Mouse (Mus musculus) cerebellum, postnatal 25 days (tissue): ENCODE data around the gene Med10.

Source experiments
- DNase-seq, 2 experiments: peaks; one replicate each; pipeline ENCODE4 v3.0.0; 2021; ENCODE audit warnings: mixed read lengths in 2 of 2

The Med10 gene

DNA sequence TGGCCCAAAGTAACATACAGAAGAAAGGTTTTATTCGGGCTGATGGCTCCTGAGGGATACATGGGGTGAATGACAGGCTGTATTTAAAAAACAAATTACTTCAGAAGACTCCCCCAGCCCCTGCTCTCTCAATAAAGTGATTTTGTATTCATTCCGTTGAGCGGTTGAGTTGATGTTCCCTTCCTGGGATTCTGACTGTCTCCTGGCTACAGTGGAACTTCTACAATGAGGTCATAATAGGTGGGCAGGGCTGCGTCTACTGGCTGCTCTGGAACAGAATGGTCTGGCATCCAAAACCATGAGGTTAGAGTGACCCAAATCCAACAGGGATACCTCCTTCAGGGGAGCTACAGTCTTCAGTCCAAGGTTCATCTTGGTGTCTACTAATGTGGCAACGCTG lies at the start of gene Med10:
Gene Med10, plus strand, starts transcription at position 301 of the 400 bp plus-strand sequence.
- no peak for DNase-seq

DNA sequence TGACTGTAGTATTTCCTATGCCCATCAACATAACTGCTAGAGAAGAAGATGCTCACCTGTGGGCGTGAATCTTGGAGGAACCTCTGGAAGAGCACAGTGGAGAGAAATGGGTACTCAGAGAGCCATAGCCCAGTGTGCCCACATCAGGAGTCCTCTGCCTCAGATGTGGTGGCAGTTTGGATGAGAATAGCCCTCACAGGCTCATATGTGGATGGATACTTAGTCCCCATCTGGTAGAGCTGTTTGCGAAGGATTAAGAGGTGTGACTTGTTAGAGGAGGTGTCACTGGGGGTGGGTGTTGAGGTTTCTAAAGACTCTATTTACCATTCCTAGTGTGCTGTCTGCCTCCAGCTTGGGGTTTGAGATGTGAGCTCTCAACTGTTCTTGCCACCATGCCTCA lies 49.3 kb upstream of the Med10 start:
- DNase-seq, result no peak

DNA sequence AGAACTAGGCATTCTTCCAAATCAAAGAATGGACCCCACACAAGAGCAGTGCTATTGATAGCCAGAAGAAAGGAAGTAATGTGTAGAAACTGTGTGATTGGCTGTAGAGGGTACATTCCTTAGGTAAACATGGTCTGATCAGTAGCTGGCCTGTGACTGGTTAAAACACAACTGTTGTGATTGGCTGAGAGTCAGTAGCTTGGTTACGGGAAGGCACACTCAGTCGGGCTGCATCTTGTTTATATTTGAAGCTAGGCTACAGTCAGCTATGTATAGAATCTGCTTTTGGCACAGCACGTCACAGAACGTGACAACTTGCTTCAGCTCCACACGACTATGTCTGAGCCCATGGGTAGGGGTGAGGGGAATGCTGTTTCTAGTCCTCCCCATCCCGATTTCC lies 43.2 kb upstream of the Med10 start:
- DNase-seq, result no peak

- peak; percentile 86 to 91 for DNase-seq
Observed at GRCm38 (mm10) chr13:69761393-69761792, 40.8 kb upstream of the Med10 start.

DNA sequence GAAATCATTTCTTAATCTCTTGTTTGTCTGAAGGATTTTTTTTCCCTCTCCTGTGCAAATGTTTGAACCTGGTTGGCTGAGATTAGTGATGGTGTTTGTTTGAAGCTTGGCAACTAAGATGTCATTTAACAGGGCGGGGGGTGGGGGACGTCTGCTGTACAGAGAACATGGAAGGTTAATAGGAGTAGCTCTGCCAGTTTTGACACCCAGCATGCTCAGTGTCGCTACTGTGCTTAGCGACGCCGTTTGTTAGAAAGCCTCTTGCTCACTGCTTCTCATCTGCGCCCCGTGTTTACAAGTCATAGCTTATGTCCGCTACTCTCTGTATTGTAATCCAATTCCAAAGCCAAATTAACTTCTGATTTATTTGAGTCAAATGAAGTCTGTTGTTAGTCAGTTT lies 37.5 kb upstream of the Med10 start:
- no peak for DNase-seq

DNA sequence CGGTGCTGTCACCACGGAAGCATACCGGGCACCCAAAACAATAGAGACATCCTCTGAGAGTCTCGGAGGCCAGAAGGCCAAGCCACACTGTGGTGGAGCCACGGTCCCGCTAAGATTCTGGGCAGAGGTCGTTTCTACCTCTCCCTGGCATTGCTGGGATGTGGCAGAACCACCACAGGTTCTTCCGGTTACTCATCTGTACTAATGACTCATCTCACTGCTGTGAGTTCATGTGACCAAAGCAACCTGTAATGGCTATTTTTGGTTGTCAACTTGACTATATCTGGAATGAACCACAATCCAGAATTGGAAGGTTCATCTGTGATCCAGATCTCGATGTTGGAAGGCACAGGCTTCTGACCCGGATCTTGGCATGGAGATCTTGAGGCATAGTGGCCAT lies 34.0 kb upstream of the Med10 start:
- no peak for DNase-seq

- DNase-seq, result no peak
Observed at GRCm38 (mm10) chr13:69770538-69771456, 31.4 kb upstream of the Med10 start.

DNA sequence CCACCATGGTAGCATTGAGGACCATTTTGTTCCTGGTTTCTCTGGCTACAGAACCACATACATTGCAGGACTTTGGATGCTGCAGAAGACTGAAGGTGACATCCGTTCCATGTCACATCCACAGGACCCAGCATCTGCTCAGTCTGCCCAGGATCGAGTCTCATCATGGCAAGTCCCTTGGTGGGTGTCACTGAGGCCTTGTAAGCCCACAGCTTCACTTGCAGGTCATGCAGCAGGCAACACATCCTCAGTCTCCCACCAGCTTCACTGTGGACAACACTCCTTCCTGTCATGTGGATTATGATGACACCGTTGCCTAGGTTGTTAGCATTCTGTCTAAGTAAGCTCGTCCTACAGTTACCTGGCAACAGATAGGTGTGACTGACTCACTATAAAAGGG lies 29.8 kb upstream of the Med10 start:
- DNase-seq, result no peak

DNA sequence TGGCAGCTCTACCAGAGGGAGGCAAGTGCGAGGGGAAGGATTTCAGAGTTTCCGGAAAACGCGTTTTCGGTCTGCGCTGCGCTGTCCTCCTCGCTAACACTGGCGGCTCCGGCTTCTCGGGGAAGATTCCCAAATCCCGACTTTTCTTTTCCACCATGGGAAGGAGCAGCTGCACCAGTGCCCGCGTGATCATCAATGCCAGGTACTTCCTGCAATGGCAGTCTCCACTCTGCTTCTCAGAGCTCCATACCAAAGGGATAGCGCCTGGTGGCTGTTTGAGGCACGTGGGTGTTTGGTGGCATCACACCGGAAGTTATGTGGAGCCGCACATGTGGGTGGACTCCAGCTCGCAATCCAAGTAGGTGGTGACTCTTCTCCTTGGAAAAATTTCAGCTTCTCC lies 24.0 kb upstream of the Med10 start:
- DNase-seq, result no peak

DNA sequence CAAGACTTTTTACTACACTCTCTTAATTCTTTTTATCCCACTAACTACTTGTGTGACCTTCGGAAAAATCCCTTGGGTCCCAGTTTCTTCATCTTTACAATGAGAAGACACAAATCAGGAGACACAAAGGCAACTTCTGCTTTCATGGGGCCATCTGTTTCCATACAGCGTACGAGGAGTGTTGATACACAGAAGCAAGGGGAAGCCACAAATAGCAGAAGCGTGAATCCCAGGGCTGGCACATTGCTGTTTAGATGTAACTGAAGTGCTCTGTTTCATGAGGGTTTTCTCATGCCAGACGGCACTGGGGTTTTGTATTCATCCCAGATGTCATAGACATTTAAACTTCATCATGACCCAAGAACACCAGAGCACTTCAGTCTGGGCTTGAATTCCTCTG lies 13.5 kb upstream of the Med10 start:
- no peak for DNase-seq

DNA sequence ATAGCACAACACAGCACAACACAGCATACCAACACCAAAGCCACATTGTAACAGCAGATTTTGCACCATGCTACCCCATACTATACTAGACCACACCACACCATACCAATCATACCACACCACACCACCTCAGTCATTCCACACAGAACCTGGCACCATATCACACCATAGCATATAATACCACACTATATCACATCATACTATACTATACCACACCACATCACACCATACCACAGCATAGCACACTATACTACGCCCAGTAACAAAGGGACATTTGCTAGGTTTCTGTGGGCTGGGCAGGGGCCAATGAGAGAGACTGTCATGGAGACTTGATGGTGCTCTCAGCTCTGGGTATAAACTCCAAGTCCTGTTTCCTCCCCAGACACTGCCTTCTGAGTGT lies 10.4 kb upstream of the Med10 start:
- no peak for DNase-seq

DNA sequence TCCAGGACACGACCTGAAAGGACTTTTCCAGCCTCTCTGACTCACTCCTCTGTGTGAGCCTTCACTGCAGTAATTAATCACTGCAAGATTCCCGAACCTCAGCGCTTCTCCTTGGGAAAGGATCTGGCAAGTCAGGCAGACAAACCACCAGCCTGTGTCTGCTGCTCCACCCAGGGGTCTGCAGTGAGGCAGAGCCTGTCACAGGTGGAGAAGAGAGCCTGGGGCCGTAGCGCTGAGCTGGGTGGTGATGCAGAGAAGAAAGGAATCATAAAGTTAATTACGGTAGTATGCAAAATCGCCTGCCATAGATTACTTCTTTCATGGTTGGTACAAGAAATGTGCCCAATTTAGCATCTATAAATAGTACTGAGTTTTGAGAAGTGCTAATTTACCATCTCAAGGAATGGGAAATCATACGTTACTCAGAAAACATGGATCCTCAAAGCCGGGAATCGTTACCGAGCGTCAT lies 9.6 kb upstream of the Med10 start:
- no peak for DNase-seq

GRCm38 (mm10) chr13:69794808-69795207 lies 7.4 kb upstream of the Med10 start:
- no peak for DNase-seq

GRCm38 (mm10) chr13:69809681-69810611 lies 7.8 kb downstream of the Med10 start:
- peak; percentile 90 to 98 for DNase-seq

DNA sequence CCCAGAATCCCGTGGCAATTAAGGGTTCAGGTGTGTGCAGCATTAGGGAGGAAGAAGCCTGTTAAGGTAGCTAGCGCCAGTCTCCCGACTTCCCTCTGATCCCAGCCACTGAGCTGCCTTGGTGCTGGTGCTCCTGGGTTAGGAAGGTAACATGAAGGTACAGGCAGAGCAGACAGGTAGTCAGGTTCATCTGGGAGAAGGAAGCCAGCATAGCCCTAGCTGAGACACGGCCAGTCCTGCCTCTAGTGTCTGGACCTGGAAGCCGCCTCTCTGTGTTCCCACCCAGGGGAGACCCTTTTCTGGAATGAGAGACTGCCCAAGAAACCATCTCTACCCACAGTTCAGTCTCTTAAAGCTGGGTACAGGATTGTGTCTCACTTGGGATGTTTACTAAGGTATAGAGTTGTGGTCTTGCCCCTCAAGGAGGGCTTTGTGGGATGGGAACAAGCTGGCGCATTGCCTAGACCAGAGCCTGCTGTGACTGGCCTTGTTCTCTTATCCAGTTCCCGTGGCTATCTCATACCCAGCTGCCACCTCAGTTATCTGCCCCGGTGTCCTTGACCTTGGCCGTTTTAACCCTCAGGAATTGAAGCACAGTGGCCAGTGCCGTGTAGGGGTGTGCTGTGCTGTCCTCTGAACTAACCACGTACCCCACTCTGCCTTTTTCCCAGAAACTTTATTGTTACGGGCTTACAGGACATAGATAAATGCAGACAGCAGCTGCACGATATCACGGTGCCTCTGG lies 8.9 kb downstream of the Med10 start:
- no peak for DNase-seq

DNA sequence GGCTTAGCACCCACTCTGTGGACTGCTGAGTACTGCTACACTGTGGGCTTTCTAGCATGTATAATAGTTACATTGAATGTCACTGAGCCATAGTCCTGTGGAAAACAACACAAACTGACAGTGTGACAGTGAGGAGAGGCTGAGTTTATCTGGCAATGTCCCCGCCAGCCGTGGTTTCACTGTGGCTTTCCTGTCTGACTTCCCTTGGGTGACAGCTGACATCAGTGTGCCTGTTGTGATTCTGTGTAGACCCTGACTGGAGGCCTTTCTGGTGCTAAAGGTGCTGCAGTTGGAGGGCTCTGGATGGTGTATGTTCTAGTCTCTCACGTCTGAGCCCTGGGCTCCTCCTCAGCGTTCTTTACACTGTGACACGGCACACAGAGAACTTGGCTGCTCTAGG lies 11.7 kb downstream of the Med10 start:
- no peak for DNase-seq

GRCm38 (mm10) chr13:69818306-69818705 lies 16.1 kb downstream of the Med10 start:
- no peak for DNase-seq

DNA sequence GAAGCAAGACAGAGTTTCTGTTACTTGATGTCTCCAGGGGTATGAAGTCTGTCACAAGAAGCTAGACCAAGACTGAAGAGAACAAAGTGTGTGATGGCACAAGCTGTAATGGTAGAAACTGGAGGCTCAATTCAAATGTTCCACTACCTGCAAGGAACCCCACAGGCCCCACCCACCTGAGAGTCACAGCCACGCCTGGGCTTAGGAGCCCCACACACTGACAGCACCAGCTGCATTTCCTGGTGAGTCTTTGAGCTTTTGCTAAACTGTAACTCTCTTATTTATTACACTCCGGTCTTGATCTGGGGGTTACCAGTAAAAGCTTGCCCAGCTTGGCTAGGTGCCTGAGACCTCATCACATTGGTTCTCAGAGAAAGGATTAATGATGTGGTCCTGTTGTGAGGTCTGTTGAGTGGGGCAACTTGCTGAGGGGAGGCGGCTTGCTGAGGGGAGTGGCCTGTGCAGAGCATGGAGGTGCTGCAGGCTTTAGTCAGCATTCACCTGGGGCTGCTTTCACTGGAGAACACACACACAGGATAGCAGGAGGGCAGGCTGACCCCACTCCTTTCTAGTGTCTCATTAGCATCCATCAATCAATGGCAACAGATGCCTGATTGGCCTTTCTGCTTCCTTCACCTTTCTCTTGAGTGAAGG lies 19.1 kb downstream of the Med10 start:
- no peak for DNase-seq

GRCm38 (mm10) chr13:69823920-69824637 lies 21.9 kb downstream of the Med10 start:
- DNase-seq, result no peak

- no peak for DNase-seq
Observed at GRCm38 (mm10) chr13:69825396-69826095, 23.4 kb downstream of the Med10 start.

GRCm38 (mm10) chr13:69830606-69831005 lies 28.4 kb downstream of the Med10 start:
- no peak for DNase-seq
